Mouse (Mus musculus): ENCODE results near the gene Zfp583.

The Zfp583 gene

GRCm38 (mm10) chr7:6285842-6286705 lies 45.0 kb downstream of the Zfp583 start, which contains the start of gene Zfp667:
TSS of gene Zfp667 (plus strand) at chr7:6286579.
- DNase-seq, result peak; percentile 98 to 99

GRCm38 (mm10) chr7:6285366-6285765 lies 45.7 kb downstream of the Zfp583 start:
- no peak for DNase-seq

- no peak for DNase-seq
These were observed 46.6 kb downstream of the Zfp583 start for GRCm38 (mm10) chr7:6284442-6285012.

GRCm38 (mm10) chr7:6283451-6284075 lies 47.5 kb downstream of the Zfp583 start:
- peak; percentile 59 to 76 for DNase-seq

GRCm38 (mm10) chr7:6282749-6283148 lies 48.3 kb downstream of the Zfp583 start:
- peak in 1 of 2 experiments; percentile 75 for DNase-seq

- no peak for DNase-seq
These were observed 53.2 kb downstream of the Zfp583 start for GRCm38 (mm10) chr7:6277906-6278305.

GRCm38 (mm10) chr7:6265695-6266094 lies 65.4 kb downstream of the Zfp583 start:
- peak in 1 of 2 experiments; percentile 40 for DNase-seq

Measured in spleen, adult 18-20 months (tissue).